Mouse (Mus musculus): ENCODE results near the gene Ccdc114. TPM values are rescaled to one million over a fixed set of nuclear protein-coding genes. Genes with fewer than 3 reads are reported as not detected.

Ccdc114 gene
- total and polyA plus RNA-seq, 2 experiments from 2014 or later = 5.1 to 5.8 TPM

- Histone ChIP-seq H3K36me3 (ENCODE audit: insufficient read depth) (peaks cover 6% of the 10 kb centered on the region; the same call in 1 of the 2 replicates), H3K9ac (no peak overlapping the region), H3K27me3 (ENCODE audit: insufficient read depth, low read length) (no peaks in the 10 kb centered on the region), H3K4me1 (ENCODE audit: insufficient read depth) (peaks cover 19% of the 10 kb centered on the region), H3K9me3 (ENCODE audit: low read length) (no peaks in the 10 kb centered on the region), H3K27ac (ENCODE audit: low read depth, low read length) (no peak overlapping the region), H3K4me3 (ENCODE audit: low read depth, low read length) (no peak overlapping the region), H3K4me2 (ENCODE audit: low read depth) (no peak overlapping the region)
- no peak for TF ChIP-seq CTCF (IDR thresholded peaks at IDR 0.05; ENCODE audit: low read depth)
- DNase-seq (no peak), ATAC-seq (no peak)
- 87% methylated on average over 15 of the region's 15 CpGs for WGBS
These were observed 5.9 kb upstream of the Ccdc114 start for GRCm38 (mm10) chr7:45917926-45918325.

GRCm38 (mm10) chr7:45919083-45919671, 4.7 kb upstream of the Ccdc114 start:
- ATAC-seq (no peak), DNase-seq (no peak)
- 64% methylated on average over 14 of the region's 14 CpGs for WGBS
- Histone ChIP-seq H3K27me3 (ENCODE audit: insufficient read depth, low read length) (no peaks in the 10 kb centered on the region), H3K4me2 (ENCODE audit: low read depth) (no peak overlapping the region), H3K27ac (ENCODE audit: low read depth, low read length) (no peak overlapping the region), H3K4me3 (ENCODE audit: low read depth, low read length) (no peak overlapping the region), H3K9me3 (ENCODE audit: low read length) (no peaks in the 10 kb centered on the region), H3K4me1 (ENCODE audit: insufficient read depth) (peaks cover 19% of the 10 kb centered on the region), H3K36me3 (ENCODE audit: insufficient read depth) (no peaks in the 10 kb centered on the region; the same call in 1 of the 2 replicates), H3K9ac (no peak overlapping the region)
- peak; percentile 51 for TF ChIP-seq CTCF (IDR thresholded peaks at IDR 0.05; ENCODE audit: low read depth)

- no peak overlapping the region for H3K9ac ChIP-seq
- H3K4me3 ChIP-seq (ENCODE audit: low read depth, low read length) = no peak overlapping the region
- H3K27me3 ChIP-seq (ENCODE audit: insufficient read depth, low read length) = no peaks in the 10 kb centered on the region
- no peak for TF ChIP-seq CTCF (IDR thresholded peaks at IDR 0.05; ENCODE audit: low read depth)
- ATAC-seq = no peak
- no peak overlapping the region for H3K27ac ChIP-seq (ENCODE audit: low read depth, low read length)
- no peak for DNase-seq
- H3K36me3 ChIP-seq (ENCODE audit: insufficient read depth) = no peaks in the 10 kb centered on the region; the same call in 1 of the 2 replicates
- no peak overlapping the region for H3K4me2 ChIP-seq (ENCODE audit: low read depth)
- H3K9me3 ChIP-seq (ENCODE audit: low read length) = no peaks in the 10 kb centered on the region
- H3K4me1 ChIP-seq (ENCODE audit: insufficient read depth) = peaks cover 19% of the 10 kb centered on the region
- WGBS = 79% methylated on average over 4 of the region's 4 CpGs
These were observed 4.1 kb upstream of the Ccdc114 start for GRCm38 (mm10) chr7:45919761-45920160.

- ATAC-seq = no peak
- no peak for DNase-seq
- Histone ChIP-seq H3K27ac (ENCODE audit: low read depth, low read length) (no peak overlapping the region), H3K4me3 (ENCODE audit: low read depth, low read length) (no peak overlapping the region), H3K36me3 (ENCODE audit: insufficient read depth) (no peaks in the 10 kb centered on the region), H3K9me3 (ENCODE audit: low read length) (no peaks in the 10 kb centered on the region), H3K4me2 (ENCODE audit: low read depth) (no peak overlapping the region), H3K9ac (no peak overlapping the region), H3K27me3 (ENCODE audit: insufficient read depth, low read length) (no peaks in the 10 kb centered on the region), H3K4me1 (ENCODE audit: insufficient read depth) (peaks cover 19% of the 10 kb centered on the region)
- no peak for TF ChIP-seq CTCF (IDR thresholded peaks at IDR 0.05; ENCODE audit: low read depth)
- WGBS = 58% methylated on average over 9 of the region's 9 CpGs
These were observed 3.2 kb upstream of the Ccdc114 start for GRCm38 (mm10) chr7:45920583-45921241.

GRCm38 (mm10) chr7:45921242-45921621, 2.6 kb upstream of the Ccdc114 start, which contains the start of gene Emp3:
TSS of gene Emp3 (minus strand) at chr7:45921404.
- Histone ChIP-seq H3K36me3 (ENCODE audit: insufficient read depth) (no peaks in the 10 kb centered on the region), H3K9ac (no peak within 1 kb of the TSS), H3K4me2 (ENCODE audit: low read depth) (no peak within 1 kb of the TSS), H3K4me1 (ENCODE audit: insufficient read depth) (peaks cover 15% of the 10 kb centered on the region), H3K4me3 (ENCODE audit: low read depth, low read length) (no peak within 1 kb of the TSS), H3K9me3 (ENCODE audit: low read length) (no peaks in the 10 kb centered on the region), H3K27me3 (ENCODE audit: insufficient read depth, low read length) (no peaks in the 10 kb centered on the region), H3K27ac (ENCODE audit: low read depth, low read length) (no peak within 1 kb of the TSS)
- WGBS = 52% methylated on average over 9 of the region's 9 CpGs
- DNase-seq = no peak
- ATAC-seq = no peak
- TF ChIP-seq CTCF (IDR thresholded peaks at IDR 0.05; ENCODE audit: low read depth) = no peak

GRCm38 (mm10) chr7:45921950-45922600, 1.8 kb upstream of the Ccdc114 start:
- DNase-seq = no peak
- no peaks in the 10 kb centered on the region for H3K36me3 ChIP-seq (ENCODE audit: insufficient read depth)
- no peaks in the 10 kb centered on the region for H3K27me3 ChIP-seq (ENCODE audit: insufficient read depth, low read length)
- H3K4me1 ChIP-seq (ENCODE audit: insufficient read depth) = peaks cover 10% of the 10 kb centered on the region; the same call in 1 of the 2 replicates
- H3K9ac ChIP-seq = no peak overlapping the region; the same call in 1 of the 2 replicates
- no peak overlapping the region; the same call in 1 of the 2 replicates for H3K27ac ChIP-seq (ENCODE audit: low read depth, low read length)
- no peak overlapping the region for H3K4me3 ChIP-seq (ENCODE audit: low read depth, low read length)
- H3K9me3 ChIP-seq (ENCODE audit: low read length) = no peaks in the 10 kb centered on the region
- no peak overlapping the region for H3K4me2 ChIP-seq (ENCODE audit: low read depth)
- no peak for TF ChIP-seq CTCF (IDR thresholded peaks at IDR 0.05; ENCODE audit: low read depth)
- 87% methylated on average over 12 of the region's 12 CpGs for WGBS
- no peak for ATAC-seq

All from forebrain, postnatal 0 days (tissue).